Mouse (Mus musculus) lung, embryonic 16.5 days (tissue): ENCODE measurements at regions not wholly inside any gene's neighbourhood (a gene's known extent, or its start where the extent isn't known, plus 50 kb on each side); places are given as distances from the start of the nearest gene placed in this dataset.

Experiments used
- ATAC-seq: fragments of 200-750 bp; cut with Nextera tagmentation; 2 replicates; pipeline ENCODE4 v1.8.0; 2017; ENCODE audit warnings: low read depth, mild to moderate bottlenecking, moderate library complexity
- H3K27ac ChIP-seq: fragments of 300-500 bp; sonication (generic); 2 replicates; pipeline ENCODE4 v1.5.1; 2014; ENCODE audit warnings: mild to moderate bottlenecking, control low read depth, low read length
- H3K27me3 ChIP-seq: fragments of 300-500 bp; sonication (generic); 2 replicates; pipeline ENCODE4 v1.6.1; 2014; ENCODE audit warnings: low read depth, low read length, mixed read lengths; ENCODE audit not compliant: control insufficient read depth, insufficient read depth
- H3K36me3 ChIP-seq: fragments of 300-500 bp; sonication (generic); 2 replicates; pipeline ENCODE4 v1.6.1; 2014; ENCODE audit warnings: low read length; ENCODE audit not compliant: control insufficient read depth, insufficient read depth
- H3K4me1 ChIP-seq: fragments of 300-500 bp; sonication (generic); replicated peaks from 2 replicates; pipeline ENCODE4 v1.6.1; 2014; ENCODE audit warnings: low read length, mixed read lengths; ENCODE audit not compliant: control insufficient read depth, insufficient read depth
- H3K4me2 ChIP-seq: fragments of 300-500 bp; sonication (generic); 2 replicates; pipeline ENCODE4 v1.6.1; 2014; ENCODE audit warnings: low read depth, low read length, control low read depth
- H3K4me3 ChIP-seq: fragments of 300-500 bp; sonication (generic); 2 replicates; pipeline ENCODE4 v1.5.1; 2014; ENCODE audit warnings: mild to moderate bottlenecking, low read length, control low read depth
- H3K9ac ChIP-seq: fragments of 300-500 bp; sonication (generic); 2 replicates; pipeline ENCODE4 v1.6.1; 2014; ENCODE audit warnings: low read length, control low read depth
- H3K9me3 ChIP-seq: fragments of 300-500 bp; sonication (generic); 2 replicates; pipeline ENCODE4 v1.6.1; 2016; ENCODE audit warnings: low read length; ENCODE audit not compliant: control insufficient read depth
- WGBS: fragments of 180-500 bp; shearing (Covaris S2); extraction: QIAGEN DNeasy Blood & Tissue Kit; methylation state at CpG from one replicate; pipeline ENCODE4 v1.1.7; 2014; 5-methylcytosine and 5-hydroxymethylcytosine counted together

DNA sequence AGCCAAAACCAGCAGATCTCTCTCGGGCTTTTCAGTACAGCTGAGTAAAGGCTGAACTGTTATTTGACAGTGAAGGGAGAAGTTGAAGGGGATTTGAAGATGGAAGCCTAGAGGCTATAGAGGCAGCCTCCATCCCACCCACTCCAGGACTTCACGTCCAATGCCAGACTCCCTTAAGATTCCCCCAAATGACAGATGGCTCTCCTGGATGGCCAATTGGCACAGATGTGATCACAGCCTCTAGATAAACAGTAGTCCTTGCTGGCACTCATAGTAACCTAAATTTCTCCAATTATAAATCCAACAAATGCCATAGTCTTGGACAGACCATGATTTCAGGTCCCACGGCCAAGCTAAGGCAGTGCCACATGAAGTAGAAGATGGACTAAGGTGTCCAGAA lies 312.1 kb upstream of the Rora start:
- Histone ChIP-seq H3K4me3 (no peak overlapping the region), H3K4me1 (no peaks in the 10 kb centered on the region), H3K27me3 (no peaks in the 10 kb centered on the region), H3K27ac (no peak overlapping the region), H3K4me2 (no peak overlapping the region), H3K9ac (no peak overlapping the region), H3K9me3 (no peaks in the 10 kb centered on the region), H3K36me3 (no peaks in the 10 kb centered on the region)
- ATAC-seq: no peak
- 82% methylated on average over 3 of the region's 3 CpGs for WGBS

- no peak overlapping the region for H3K4me3 ChIP-seq
- H3K9ac ChIP-seq: no peak overlapping the region
- no peak overlapping the region for H3K27ac ChIP-seq
- H3K9me3 ChIP-seq: no peaks in the 10 kb centered on the region
- no peaks in the 10 kb centered on the region for H3K4me1 ChIP-seq
- H3K27me3 ChIP-seq: no peaks in the 10 kb centered on the region
- ATAC-seq: no peak
- no peaks in the 10 kb centered on the region for H3K36me3 ChIP-seq
- H3K4me2 ChIP-seq: no peak overlapping the region
- 52% methylated on average over 6 of the region's 6 CpGs for WGBS
Measured at GRCm38 (mm10) chr9:68347426-68347825, 306.2 kb upstream of the Rora start.

DNA sequence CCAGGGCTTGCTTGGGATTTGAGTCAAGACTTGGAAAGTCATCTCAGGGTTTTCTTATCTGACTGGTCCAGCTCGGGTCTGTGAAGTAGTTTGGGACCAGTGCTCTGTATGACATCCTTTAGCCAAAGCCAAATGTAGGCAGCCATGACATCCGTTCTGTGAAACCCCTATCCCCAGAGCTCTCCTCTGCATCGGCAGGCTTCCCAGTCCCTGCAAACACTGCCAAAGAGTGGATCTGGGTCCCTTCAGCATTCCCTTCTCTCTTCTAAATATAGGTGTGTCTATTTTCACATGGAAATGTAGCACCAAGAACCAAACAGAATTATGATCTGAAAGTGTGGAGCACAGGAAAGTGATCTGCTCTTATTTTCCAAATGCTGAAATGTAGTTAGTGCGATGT lies 302.1 kb upstream of the Rora start:
- no peak for ATAC-seq
- 73% methylated on average over 4 of the region's 4 CpGs for WGBS

DNA sequence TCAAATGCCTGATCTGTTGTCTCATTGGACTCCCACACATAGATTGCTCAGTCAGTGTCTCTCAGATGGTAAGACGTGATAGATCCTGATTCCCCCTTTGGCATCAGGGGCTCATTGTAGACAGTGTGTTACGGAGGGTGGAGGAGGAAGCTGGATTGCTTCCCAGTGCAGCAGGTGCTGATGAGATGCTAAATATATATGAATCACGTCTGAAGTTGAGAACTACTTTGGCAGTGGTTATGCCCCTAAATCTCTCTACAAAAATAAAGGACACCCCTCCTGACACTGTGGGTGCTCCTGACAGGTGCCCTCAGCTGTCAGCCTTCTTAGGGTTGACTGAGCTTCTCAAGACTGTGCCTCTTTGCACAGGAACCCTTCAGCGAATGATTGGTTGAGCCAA lies 299.1 kb upstream of the Rora start:
- Histone ChIP-seq H3K4me3 (no peak overlapping the region), H3K4me2 (no peak overlapping the region), H3K27ac (no peak overlapping the region), H3K9me3 (no peaks in the 10 kb centered on the region), H3K36me3 (no peaks in the 10 kb centered on the region), H3K27me3 (no peaks in the 10 kb centered on the region), H3K9ac (no peak overlapping the region), H3K4me1 (no peaks in the 10 kb centered on the region)
- no peak for ATAC-seq
- 57% methylated on average over 4 of the region's 4 CpGs for WGBS

More for the DNA sequence above, 302.1 kb upstream of the Rora start:
- Histone ChIP-seq H3K4me1 (no peaks in the 10 kb centered on the region), H3K27me3 (no peaks in the 10 kb centered on the region), H3K27ac (no peak overlapping the region), H3K4me2 (no peak overlapping the region), H3K36me3 (no peaks in the 10 kb centered on the region), H3K4me3 (no peak overlapping the region), H3K9me3 (no peaks in the 10 kb centered on the region), H3K9ac (no peak overlapping the region)

GRCm38 (mm10) chr9:68356078-68356477 lies 297.5 kb upstream of the Rora start:
- Histone ChIP-seq H3K4me3 (no peak overlapping the region), H3K4me1 (no peaks in the 10 kb centered on the region), H3K4me2 (no peak overlapping the region), H3K36me3 (no peaks in the 10 kb centered on the region), H3K9ac (no peak overlapping the region), H3K27me3 (no peaks in the 10 kb centered on the region), H3K27ac (no peak overlapping the region), H3K9me3 (no peaks in the 10 kb centered on the region)
- no peak for ATAC-seq
- 62% methylated on average over 4 of the region's 4 CpGs for WGBS

- ATAC-seq: no peak
- H3K4me2 ChIP-seq: no peak overlapping the region
- no peaks in the 10 kb centered on the region for H3K4me1 ChIP-seq
- no peaks in the 10 kb centered on the region for H3K27me3 ChIP-seq
- no peak overlapping the region for H3K9ac ChIP-seq
- 53% methylated on average over 5 of the region's 5 CpGs for WGBS
- no peaks in the 10 kb centered on the region for H3K9me3 ChIP-seq
- H3K4me3 ChIP-seq: no peak overlapping the region
- H3K36me3 ChIP-seq: no peaks in the 10 kb centered on the region
- H3K27ac ChIP-seq: no peak overlapping the region
Measured at GRCm38 (mm10) chr9:68357231-68357630, 296.4 kb upstream of the Rora start.

DNA sequence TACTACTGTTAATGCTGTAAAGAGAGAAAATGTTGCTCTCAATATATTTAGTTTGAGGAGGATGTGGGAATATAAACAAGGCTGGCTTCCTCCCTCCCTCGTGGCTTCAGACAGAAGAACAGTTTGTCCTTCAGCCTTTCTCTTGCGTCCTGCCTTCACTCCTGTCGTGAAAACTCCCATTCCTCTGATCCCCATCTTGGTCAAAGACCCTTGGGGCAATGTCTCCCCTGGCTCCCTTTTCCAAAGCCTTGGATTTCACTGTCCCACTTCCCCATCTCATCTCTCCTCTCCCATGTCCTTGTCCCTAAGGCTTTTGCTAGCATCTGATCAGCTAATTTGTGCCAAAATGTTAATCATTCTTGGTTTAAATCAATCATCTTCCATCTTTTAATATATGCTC lies 286.6 kb upstream of the Rora start:
- Histone ChIP-seq H3K9ac (no peak overlapping the region), H3K4me3 (no peak overlapping the region), H3K27me3 (no peaks in the 10 kb centered on the region), H3K36me3 (no peaks in the 10 kb centered on the region), H3K27ac (no peak overlapping the region), H3K4me1 (no peaks in the 10 kb centered on the region), H3K4me2 (no peak overlapping the region), H3K9me3 (no peaks in the 10 kb centered on the region)
- 50% methylated on average over 3 of the region's 3 CpGs for WGBS
- no peak for ATAC-seq

DNA sequence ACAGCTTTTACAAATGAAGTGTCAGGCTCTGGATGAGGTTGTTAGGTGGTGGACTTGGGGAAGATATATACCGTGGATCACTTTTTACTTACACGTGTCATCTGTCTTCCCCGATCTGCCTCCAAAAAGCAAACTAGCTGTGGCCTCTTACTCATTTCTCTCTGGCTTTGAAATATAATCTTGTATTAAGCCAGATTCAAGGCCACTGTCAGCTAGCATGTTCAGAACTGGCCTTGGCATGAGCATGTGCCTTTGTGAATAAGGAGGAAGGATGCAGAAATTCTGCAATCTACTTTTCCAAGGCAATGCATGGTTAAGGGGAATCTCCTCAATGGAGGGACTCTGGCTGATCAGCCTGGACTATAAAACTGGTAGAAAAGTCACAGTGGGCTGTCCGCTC lies 286.0 kb upstream of the Rora start:
- whole genome bisulfite sequencing: 75% methylated on average over 4 of the region's 4 CpGs
- Histone ChIP-seq H3K4me1 (no peaks in the 10 kb centered on the region), H3K9me3 (no peaks in the 10 kb centered on the region), H3K27me3 (no peaks in the 10 kb centered on the region), H3K9ac (no peak overlapping the region), H3K27ac (no peak overlapping the region), H3K4me3 (no peak overlapping the region), H3K36me3 (no peaks in the 10 kb centered on the region), H3K4me2 (no peak overlapping the region)
- no peak for ATAC-seq

- Histone ChIP-seq H3K27ac (no peak overlapping the region), H3K4me2 (no peak overlapping the region), H3K4me1 (no peaks in the 10 kb centered on the region), H3K4me3 (no peak overlapping the region), H3K9me3 (no peaks in the 10 kb centered on the region), H3K36me3 (no peaks in the 10 kb centered on the region), H3K27me3 (no peaks in the 10 kb centered on the region), H3K9ac (no peak overlapping the region)
- no peak for ATAC-seq
- 75% methylated on average over 4 of the region's 4 CpGs for WGBS
Measured at GRCm38 (mm10) chr9:68372726-68373125, 280.9 kb upstream of the Rora start.

DNA sequence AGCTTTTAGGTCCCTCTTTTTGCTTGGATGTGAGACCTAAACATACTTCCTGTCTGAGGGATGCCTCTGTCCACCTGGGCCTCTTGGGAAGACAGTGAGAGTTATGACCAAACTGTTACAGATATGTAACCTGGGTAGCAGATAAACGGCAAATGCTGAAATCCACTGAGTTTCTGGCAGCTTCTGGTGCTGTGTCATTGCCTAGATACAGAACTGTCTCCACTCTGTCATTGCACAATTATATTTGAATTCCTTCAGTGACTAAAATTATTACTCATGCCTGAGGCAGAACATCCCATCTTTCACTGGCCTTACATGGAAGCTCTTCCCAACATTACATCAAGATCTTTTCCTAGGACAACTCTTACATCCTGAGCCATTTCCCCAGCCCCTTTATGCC lies 277.4 kb upstream of the Rora start:
- no peaks in the 10 kb centered on the region for H3K27me3 ChIP-seq
- no peak for ATAC-seq
- 62% methylated on average over 1 of the region's 1 CpGs for WGBS
- no peak overlapping the region for H3K4me2 ChIP-seq
- no peaks in the 10 kb centered on the region for H3K9me3 ChIP-seq
- no peaks in the 10 kb centered on the region for H3K36me3 ChIP-seq
- no peak overlapping the region for H3K9ac ChIP-seq
- no peak overlapping the region for H3K4me3 ChIP-seq
- no peak overlapping the region for H3K27ac ChIP-seq
- no peaks in the 10 kb centered on the region for H3K4me1 ChIP-seq
